Mouse (Mus musculus) neutrophil, adult 59 days (primary cell): ENCODE results near the gene Clcnka. TPM values are rescaled to one million over a fixed set of nuclear protein-coding genes. Genes with fewer than 3 reads are reported as not detected.

Experiments
- total RNA-seq, 2 experiments: library from RNA; stranded (reverse); gene quantifications; 1 replicate in 1 of 2; 2 replicates in 1 of 2; pipeline ENCODE4 v1.2.4; 2023

Gene Clcnka
- not detected for total RNA-seq

GRCm38 (mm10) chr4:141398545-141398944 lies at the start of gene Clcnka:
TSS of gene Clcnka (minus strand) at chr4:141398724.

DNA sequence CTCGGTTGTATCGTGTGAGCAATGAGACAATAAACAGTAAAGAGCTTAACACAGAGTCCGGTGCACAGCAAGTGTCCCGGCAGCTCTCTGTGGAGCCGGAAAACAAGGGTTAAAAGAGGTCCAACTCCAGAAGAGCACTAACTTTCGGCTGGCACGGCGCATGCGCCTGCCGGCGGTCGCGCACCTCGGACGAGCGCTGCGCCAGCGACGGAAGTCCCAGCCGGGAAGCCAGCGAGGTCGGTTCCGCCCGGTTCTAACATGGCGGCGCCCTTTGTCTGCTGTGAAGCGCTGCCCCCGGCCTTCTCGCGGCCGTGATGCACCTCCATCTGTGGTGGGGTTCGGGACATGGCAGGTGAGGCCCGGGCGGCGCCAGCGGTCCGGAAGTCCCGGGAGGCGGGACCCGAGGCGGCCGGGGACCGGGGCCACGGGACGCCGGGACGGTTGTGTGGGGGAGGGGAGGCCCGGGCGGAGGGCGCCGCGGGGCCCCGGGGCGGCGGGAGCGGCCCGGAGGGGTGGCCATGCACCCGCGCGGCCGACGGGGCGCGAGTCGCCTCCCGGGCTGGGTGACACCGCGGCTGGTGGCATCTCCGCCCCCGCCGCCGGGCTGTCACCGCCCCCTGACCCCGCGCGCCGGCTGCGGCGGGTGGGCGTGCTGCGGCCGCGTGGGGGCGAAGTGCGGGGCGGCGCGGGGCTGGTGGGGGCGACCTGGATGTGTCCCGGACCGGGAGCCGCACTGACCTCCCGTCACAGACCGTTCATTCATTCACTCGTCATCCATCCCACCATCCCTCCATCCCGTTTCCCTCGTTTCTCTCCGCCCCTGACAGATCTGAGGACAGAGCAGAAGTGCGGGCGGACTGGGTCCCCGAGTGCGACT lies 46.2 kb upstream of the Clcnka start, which contains the start of gene Zbtb17:
Gene Zbtb17 (plus strand): TSS at position 204 of the 877 bp plus-strand sequence.

GRCm38 (mm10) chr4:141435974-141436373 lies 37.5 kb upstream of the Clcnka start, which contains the start of gene Srarp:
TSS of gene Srarp (minus strand) at chr4:141436105.

DNA sequence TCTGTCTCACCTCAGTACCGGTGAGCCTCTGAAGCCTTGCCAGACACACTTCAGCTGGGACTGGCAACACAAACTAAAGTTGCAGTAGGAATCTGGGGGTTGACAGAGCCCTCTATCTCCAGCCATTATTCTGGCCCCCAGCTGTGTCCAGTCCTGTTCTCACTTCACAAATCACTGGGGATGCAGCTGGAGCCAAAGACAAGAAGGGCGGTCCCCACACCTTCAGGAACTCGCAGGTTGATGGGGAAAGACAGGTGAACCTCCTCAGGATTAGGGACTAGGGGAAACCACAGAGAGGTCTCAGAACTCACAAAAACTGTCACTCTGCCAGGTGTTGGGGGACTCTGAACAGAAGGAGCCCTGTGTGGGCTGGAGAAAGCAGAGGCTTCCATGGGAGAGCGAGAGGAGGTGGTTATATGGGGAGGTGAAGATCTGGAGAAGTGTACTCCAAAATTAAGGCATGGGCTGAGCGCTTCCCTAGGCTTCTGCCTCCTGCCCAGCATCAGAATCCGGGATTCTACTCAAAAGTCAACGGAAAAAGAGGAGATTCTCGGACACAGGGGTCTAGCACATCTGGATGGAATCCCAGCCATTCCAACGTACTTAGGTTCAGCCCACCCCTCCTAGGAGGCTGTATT lies 21.8 kb upstream of the Clcnka start, which contains the start of gene Hspb7:
Gene Hspb7 (plus strand): TSS at position 588 of the 638 bp plus-strand sequence.

DNA sequence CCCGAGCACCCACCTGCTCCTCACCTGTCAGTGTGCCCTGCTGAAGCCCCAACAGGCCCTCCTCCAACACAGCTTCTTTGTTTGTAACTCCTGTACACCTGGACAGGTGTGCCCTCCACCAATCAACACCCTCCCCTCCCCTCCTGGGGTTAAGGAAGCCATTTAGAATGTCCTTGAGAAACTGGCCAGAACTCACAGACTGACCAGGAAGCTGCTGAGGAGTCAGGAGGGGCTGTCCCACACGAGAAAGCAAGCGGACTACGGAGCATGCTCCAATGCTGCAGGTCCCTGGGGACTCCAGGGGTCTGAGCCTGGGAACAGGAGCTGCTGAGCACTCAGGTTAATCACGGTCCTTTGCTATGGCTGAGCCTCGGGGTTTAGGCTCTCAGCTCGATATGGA lies 17.4 kb upstream of the Clcnka start, which contains the start of gene Clcnkb:
Gene Clcnkb (minus strand): TSS at position 91 of the 400 bp plus-strand sequence.

DNA sequence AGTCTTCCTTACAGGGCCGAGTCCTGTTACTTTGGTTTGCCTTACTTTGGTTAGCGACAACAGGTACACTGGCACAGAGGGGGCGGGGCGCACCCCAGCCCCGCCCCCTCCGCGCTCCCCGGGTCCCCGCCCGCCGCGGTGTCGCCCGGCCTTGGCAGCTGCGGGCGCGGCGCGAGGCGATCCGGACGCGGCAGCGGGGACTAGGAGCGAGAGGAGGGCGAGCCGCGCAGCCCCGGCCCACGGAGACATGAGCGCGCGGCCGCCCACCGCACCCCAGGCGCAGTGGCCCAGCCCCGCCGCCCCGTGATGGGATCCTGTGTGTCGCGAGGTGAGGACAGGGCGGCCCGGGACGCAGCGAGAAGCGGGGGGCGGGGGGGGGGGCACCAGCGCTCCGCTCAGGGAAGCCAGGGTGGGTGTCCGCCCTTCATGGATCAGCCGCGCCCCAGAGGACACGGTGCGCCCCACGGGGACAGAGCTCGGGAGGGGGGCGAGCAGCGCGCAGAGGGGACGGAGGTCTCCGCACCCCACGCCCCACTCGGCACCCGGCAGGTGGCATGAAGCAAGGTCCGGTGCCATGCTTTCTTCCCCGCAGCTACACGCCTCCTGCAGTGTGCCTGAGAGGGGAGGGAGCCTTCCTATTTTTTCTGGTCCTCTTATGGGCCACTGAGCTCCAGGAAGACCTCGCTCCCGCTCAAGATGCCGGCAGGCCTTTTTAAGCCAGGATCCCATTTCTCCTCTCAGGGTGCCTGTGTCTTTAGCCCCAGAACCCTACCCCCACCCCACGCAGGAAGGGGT lies 30.3 kb downstream of the Clcnka start, which contains the start of gene Fam131c:
Gene Fam131c (plus strand): TSS at position 224 of the 795 bp plus-strand sequence.

Other genes with a start within 250 kb of the Clcnka start
- 1 to 10 TPM; 1.4 to 1.7 TPM for gene Rsg1, start 184.8 kb downstream of the Clcnka start, total RNA-seq
- gene Arhgef19, start 159.2 kb downstream of the Clcnka start, total RNA-seq: not detected
- gene Epha2, start 97.5 kb downstream of the Clcnka start, total RNA-seq: 1 to 10 TPM; 1.3 to 3.0 TPM
- gene Fam131c, start 30.5 kb downstream of the Clcnka start, total RNA-seq: not detected
- not detected for gene Clcnkb, start 17.3 kb upstream of the Clcnka start, total RNA-seq
- not detected for gene Hspb7, start 22.1 kb upstream of the Clcnka start, total RNA-seq
- not detected for gene Srarp, start 37.4 kb upstream of the Clcnka start, total RNA-seq
- gene Zbtb17, start 45.9 kb upstream of the Clcnka start, total RNA-seq: 10 to 100 TPM; 16.7 to 20.7 TPM
- gene Spen, start 139.9 kb upstream of the Clcnka start, total RNA-seq: 10 to 100 TPM; 79.5 to 93.0 TPM
- gene Fblim1, start 207.4 kb upstream of the Clcnka start, total RNA-seq: under 1 TPM in 1 of 2 experiments, not detected in 1; 0.11 TPM
- not detected for gene Tmem82, start 219.9 kb upstream of the Clcnka start, total RNA-seq
- not detected for gene Slc25a34, start 225.1 kb upstream of the Clcnka start, total RNA-seq